Mouse (Mus musculus): ENCODE data around the gene Fbn1. TPM values are rescaled to one million over a fixed set of nuclear protein-coding genes. Genes with fewer than 3 reads are reported as not detected.

Gene Fbn1
- polyA plus RNA-seq, 1 experiment from 2014 or later, result 5.7 TPM

GRCm38 (mm10) chr2:125492050-125492900 is 15.5 kb downstream of the Fbn1 start:
- Histone ChIP-seq H3K4me2 (no peak overlapping the region), H3K9ac (ENCODE audit: low read depth, low read length) (no peak overlapping the region), H3K4me3 (ENCODE audit: low read depth, low read length) (no peak overlapping the region), H3K36me3 (ENCODE audit: control insufficient read depth, insufficient read depth, low read length) (no peaks in the 10 kb centered on the region), H3K27me3 (replicated peaks; ENCODE audit: control insufficient read depth, insufficient read depth, low read length) (no peaks in the 10 kb centered on the region), H3K4me1 (replicated peaks; ENCODE audit: control insufficient read depth, insufficient read depth, low read length) (no peaks in the 10 kb centered on the region), H3K9me3 (ENCODE audit: control insufficient read depth, low read length) (no peaks in the 10 kb centered on the region), H3K27ac (ENCODE audit: low read depth, low read length) (no peak overlapping the region)
- ATAC-seq (replicated peaks; ENCODE audit: low FRiP score) (no peak), DNase-seq (ENCODE audit: low spot score) (no peak)
- WGBS, result 67% methylated on average over 15 of the region's 15 CpGs

GRCm38 (mm10) chr2:125489979-125490378 is 17.8 kb downstream of the Fbn1 start:
- WGBS, result 88% methylated on average over 1 of the region's 1 CpGs

GRCm38 (mm10) chr2:125484910-125485309 is 22.9 kb downstream of the Fbn1 start:
- H3K4me2 ChIP-seq, result no peak overlapping the region
- H3K27me3 ChIP-seq (replicated peaks; ENCODE audit: control insufficient read depth, insufficient read depth, low read length), result no peaks in the 10 kb centered on the region
- ATAC-seq (replicated peaks; ENCODE audit: low FRiP score) (no peak), DNase-seq (ENCODE audit: low spot score) (no peak)
- H3K4me1 ChIP-seq (replicated peaks; ENCODE audit: control insufficient read depth, insufficient read depth, low read length), result 0 out of 2 replicates have a peak, but pooled peaks cover 3% of the 10 kb centered on the region
- no peaks in the 10 kb centered on the region for H3K9me3 ChIP-seq (ENCODE audit: control insufficient read depth, low read length)
- H3K4me3 ChIP-seq (ENCODE audit: low read depth, low read length), result no peak overlapping the region
- H3K9ac ChIP-seq (ENCODE audit: low read depth, low read length), result no peak overlapping the region
- no peaks in the 10 kb centered on the region for H3K36me3 ChIP-seq (ENCODE audit: control insufficient read depth, insufficient read depth, low read length)
- WGBS, result 78% methylated on average over 9 of the region's 9 CpGs
- no peak overlapping the region for H3K27ac ChIP-seq (ENCODE audit: low read depth, low read length)

More at GRCm38 (mm10) chr2:125489979-125490378, 17.8 kb downstream of the Fbn1 start:
- no peaks in the 10 kb centered on the region for H3K27me3 ChIP-seq (replicated peaks; ENCODE audit: control insufficient read depth, insufficient read depth, low read length)
- no peak overlapping the region for H3K27ac ChIP-seq (ENCODE audit: low read depth, low read length)
- H3K9me3 ChIP-seq (ENCODE audit: control insufficient read depth, low read length), result no peaks in the 10 kb centered on the region
- no peak overlapping the region for H3K9ac ChIP-seq (ENCODE audit: low read depth, low read length)
- H3K4me1 ChIP-seq (replicated peaks; ENCODE audit: control insufficient read depth, insufficient read depth, low read length), result 0 out of 2 replicates have a peak, but pooled peaks cover 3% of the 10 kb centered on the region
- no peaks in the 10 kb centered on the region for H3K36me3 ChIP-seq (ENCODE audit: control insufficient read depth, insufficient read depth, low read length)
- DNase-seq (ENCODE audit: low spot score) (no peak), ATAC-seq (replicated peaks; ENCODE audit: low FRiP score) (no peak)
- no peak overlapping the region for H3K4me2 ChIP-seq
- H3K4me3 ChIP-seq (ENCODE audit: low read depth, low read length), result no peak overlapping the region

- H3K27ac ChIP-seq (ENCODE audit: low read depth, low read length), result no peak overlapping the region
- no peaks in the 10 kb centered on the region for H3K36me3 ChIP-seq (ENCODE audit: control insufficient read depth, insufficient read depth, low read length)
- H3K9me3 ChIP-seq (ENCODE audit: control insufficient read depth, low read length), result no peaks in the 10 kb centered on the region
- H3K4me3 ChIP-seq (ENCODE audit: low read depth, low read length), result no peak overlapping the region
- DNase-seq (ENCODE audit: low spot score) (no peak), ATAC-seq (replicated peaks; ENCODE audit: low FRiP score) (no peak)
- H3K4me2 ChIP-seq, result no peak overlapping the region
- 0 out of 2 replicates have a peak, but pooled peaks cover 3% of the 10 kb centered on the region for H3K4me1 ChIP-seq (replicated peaks; ENCODE audit: control insufficient read depth, insufficient read depth, low read length)
- no peaks in the 10 kb centered on the region for H3K27me3 ChIP-seq (replicated peaks; ENCODE audit: control insufficient read depth, insufficient read depth, low read length)
- H3K9ac ChIP-seq (ENCODE audit: low read depth, low read length), result no peak overlapping the region
Measured at GRCm38 (mm10) chr2:125484164-125484563, 23.6 kb downstream of the Fbn1 start.

- no peak overlapping the region for H3K4me2 ChIP-seq
- no peak overlapping the region for H3K4me3 ChIP-seq (ENCODE audit: low read depth, low read length)
- no peaks in the 10 kb centered on the region for H3K4me1 ChIP-seq (replicated peaks; ENCODE audit: control insufficient read depth, insufficient read depth, low read length)
- ATAC-seq (replicated peaks; ENCODE audit: low FRiP score) (no peak), DNase-seq (ENCODE audit: low spot score) (no peak)
- H3K9me3 ChIP-seq (ENCODE audit: control insufficient read depth, low read length), result no peaks in the 10 kb centered on the region
- H3K36me3 ChIP-seq (ENCODE audit: control insufficient read depth, insufficient read depth, low read length), result no peaks in the 10 kb centered on the region
- H3K9ac ChIP-seq (ENCODE audit: low read depth, low read length), result no peak overlapping the region
- 82% methylated on average over 9 of the region's 9 CpGs for WGBS
- no peaks in the 10 kb centered on the region for H3K27me3 ChIP-seq (replicated peaks; ENCODE audit: control insufficient read depth, insufficient read depth, low read length)
- H3K27ac ChIP-seq (ENCODE audit: low read depth, low read length), result no peak overlapping the region
Measured at GRCm38 (mm10) chr2:125481531-125482317, 26.1 kb downstream of the Fbn1 start.

- no peaks in the 10 kb centered on the region for H3K27me3 ChIP-seq (replicated peaks; ENCODE audit: control insufficient read depth, insufficient read depth, low read length)
- no peak overlapping the region for H3K9ac ChIP-seq (ENCODE audit: low read depth, low read length)
- no peaks in the 10 kb centered on the region for H3K9me3 ChIP-seq (ENCODE audit: control insufficient read depth, low read length)
- H3K36me3 ChIP-seq (ENCODE audit: control insufficient read depth, insufficient read depth, low read length), result no peaks in the 10 kb centered on the region
- no peak overlapping the region for H3K4me2 ChIP-seq
- no peak for DNase-seq (ENCODE audit: low spot score)
- 75% methylated on average over 4 of the region's 4 CpGs for WGBS
- H3K4me1 ChIP-seq (replicated peaks; ENCODE audit: control insufficient read depth, insufficient read depth, low read length), result no peaks in the 10 kb centered on the region
- no peak overlapping the region for H3K4me3 ChIP-seq (ENCODE audit: low read depth, low read length)
- ATAC-seq (replicated peaks; ENCODE audit: low FRiP score), result no peak
- no peak overlapping the region for H3K27ac ChIP-seq (ENCODE audit: low read depth, low read length)
Measured at GRCm38 (mm10) chr2:125481116-125481515, 26.7 kb downstream of the Fbn1 start.

GRCm38 (mm10) chr2:125480057-125480456 is 27.7 kb downstream of the Fbn1 start:
- Histone ChIP-seq H3K9me3 (ENCODE audit: control insufficient read depth, low read length) (no peaks in the 10 kb centered on the region), H3K4me1 (replicated peaks; ENCODE audit: control insufficient read depth, insufficient read depth, low read length) (no peaks in the 10 kb centered on the region), H3K4me3 (ENCODE audit: low read depth, low read length) (no peak overlapping the region), H3K27me3 (replicated peaks; ENCODE audit: control insufficient read depth, insufficient read depth, low read length) (no peaks in the 10 kb centered on the region), H3K4me2 (no peak overlapping the region), H3K27ac (ENCODE audit: low read depth, low read length) (no peak overlapping the region), H3K9ac (ENCODE audit: low read depth, low read length) (no peak overlapping the region), H3K36me3 (ENCODE audit: control insufficient read depth, insufficient read depth, low read length) (no peaks in the 10 kb centered on the region)
- DNase-seq (ENCODE audit: low spot score) (no peak), ATAC-seq (replicated peaks; ENCODE audit: low FRiP score) (no peak)
- WGBS, result 73% methylated on average over 5 of the region's 5 CpGs

GRCm38 (mm10) chr2:125478705-125479104 is 29.1 kb downstream of the Fbn1 start:
- ATAC-seq (replicated peaks; ENCODE audit: low FRiP score), result no peak
- Histone ChIP-seq H3K9ac (ENCODE audit: low read depth, low read length) (no peak overlapping the region), H3K27ac (ENCODE audit: low read depth, low read length) (no peak overlapping the region), H3K27me3 (replicated peaks; ENCODE audit: control insufficient read depth, insufficient read depth, low read length) (no peaks in the 10 kb centered on the region), H3K9me3 (ENCODE audit: control insufficient read depth, low read length) (no peaks in the 10 kb centered on the region), H3K4me3 (ENCODE audit: low read depth, low read length) (no peak overlapping the region), H3K4me1 (replicated peaks; ENCODE audit: control insufficient read depth, insufficient read depth, low read length) (no peaks in the 10 kb centered on the region), H3K4me2 (no peak overlapping the region), H3K36me3 (ENCODE audit: control insufficient read depth, insufficient read depth, low read length) (no peaks in the 10 kb centered on the region)
- no peak for DNase-seq (ENCODE audit: low spot score)
- WGBS, result 60% methylated on average over 4 of the region's 4 CpGs

Data from liver, embryonic 11.5 days (tissue).